Mouse (Mus musculus) intestine, embryonic 14.5 days (tissue): ENCODE results near the gene Acyp1. TPM values are rescaled to one million over a fixed set of nuclear protein-coding genes. Genes with fewer than 3 reads are reported as not detected.
A peak's percentile ranks its signal among the peaks of the same experiment; 100 is the strongest.
"Not testable (repeated sequence)": the region's sequence is repeated elsewhere in the genome, so short reads cannot be mapped to it uniquely, and the experiment has no call there.

Experiments used
- ATAC-seq: fragments of 200-750 bp; cut with Nextera tagmentation; replicated peaks from 2 replicates; pipeline ENCODE4 v1.8.0; 2017; ENCODE audit warnings: low read depth, moderate number of reproducible peaks, moderate TSS enrichment, moderate library complexity; ENCODE audit not compliant: low FRiP score, low TSS enrichment
- DNase-seq: peaks from one replicate; pipeline ENCODE4 v3.0.0-alpha.2; 2018; ENCODE audit warnings: low spot score
- H3K27ac ChIP-seq: fragments of 300-500 bp; sonication (generic); 2 replicates; pipeline ENCODE4 v1.5.1; 2014; ENCODE audit warnings: low read depth, mild to moderate bottlenecking, control low read depth
- H3K27me3 ChIP-seq: fragments of 300-500 bp; sonication (generic); replicated peaks from 2 replicates; pipeline ENCODE4 v1.6.1; 2014; ENCODE audit warnings: low read length, control low read depth; ENCODE audit not compliant: control insufficient read depth, insufficient read depth
- H3K36me3 ChIP-seq: fragments of 300-500 bp; sonication (generic); 2 replicates; pipeline ENCODE4 v1.6.1; 2014; ENCODE audit warnings: low read length, control low read depth; ENCODE audit not compliant: control insufficient read depth, insufficient read depth
- H3K4me1 ChIP-seq: fragments of 300-500 bp; sonication (generic); replicated peaks from 2 replicates; pipeline ENCODE4 v1.6.1; 2014; ENCODE audit warnings: low read length, control low read depth, mixed read lengths; ENCODE audit not compliant: control insufficient read depth, insufficient read depth
- H3K4me2 ChIP-seq: fragments of 300-500 bp; sonication (generic); 2 replicates; pipeline ENCODE4 v1.6.1; 2014; ENCODE audit warnings: low read length
- H3K4me3 ChIP-seq: fragments of 300-500 bp; sonication (generic); 2 replicates; pipeline ENCODE4 v1.5.1; 2014; ENCODE audit warnings: low read depth, low read length, control low read depth, mixed read lengths
- H3K9ac ChIP-seq: fragments of 300-500 bp; sonication (generic); 2 replicates; pipeline ENCODE4 v1.6.1; 2014; ENCODE audit warnings: mild to moderate bottlenecking, low read length
- H3K9me3 ChIP-seq: fragments of 300-500 bp; sonication (generic); 2 replicates; pipeline ENCODE4 v1.6.1; 2016; ENCODE audit warnings: low read length, control low read depth; ENCODE audit not compliant: control insufficient read depth
- WGBS: fragments of 180-500 bp; shearing (Covaris S2); extraction: QIAGEN DNeasy Blood & Tissue Kit; methylation state at CpG from one replicate; pipeline ENCODE4 v1.1.7; 2014; 5-methylcytosine and 5-hydroxymethylcytosine counted together
- polyA plus RNA-seq: library from polyadenylated mRNA; unstranded; fragments of >200 nt; fragmentation: Nextera tagmentation; extraction: Ambion mirVana; gene quantifications from 2 replicates; pipeline ENCODE4 v1.2.1, GENCODE M21; 2014

Gene Acyp1
- polyA plus RNA-seq, 1 experiment from 2014 or later: 52.7 TPM

GRCm38 (mm10) chr12:85289157-85290000 is 1.1 kb upstream of the Acyp1 start:
- Histone ChIP-seq H3K27ac (peak overlapping the region; percentile 81), H3K9ac (peak overlapping the region; percentile 42), H3K36me3 (no peaks in the 10 kb centered on the region), H3K4me1 (peaks cover 11% of the 10 kb centered on the region), H3K4me2 (peak overlapping the region; percentile 84), H3K4me3 (peak overlapping the region; percentile 41), H3K9me3 (peaks cover 9% of the 10 kb centered on the region), H3K27me3 (no peaks in the 10 kb centered on the region)
- whole genome bisulfite sequencing: 38% methylated on average over 24 of the region's 24 CpGs
- DNase-seq (peak; percentile 66), ATAC-seq (peak; percentile 5; the same call in 1 of the 2 replicates)

- Histone ChIP-seq H3K4me3 (peak within 1 kb of the TSS; percentile 41), H3K27ac (peak within 1 kb of the TSS; percentile 81), H3K9ac (peak within 1 kb of the TSS; percentile 59), H3K27me3 (no peaks in the 10 kb centered on the region), H3K4me1 (peaks cover 11% of the 10 kb centered on the region), H3K36me3 (no peaks in the 10 kb centered on the region), H3K9me3 (0 out of 2 replicates have a peak, but pooled peaks cover 3% of the 10 kb centered on the region), H3K4me2 (peak within 1 kb of the TSS; percentile 84)
- WGBS: 4% methylated on average over 29 of the region's 31 CpGs
- peak; percentile 88 for ATAC-seq
- DNase-seq: peak; percentile 87
Observed at GRCm38 (mm10) chr12:85288486-85289156, 383 bp upstream of the Acyp1 start, which contains the start of gene Zc2hc1c. Gene Zc2hc1c, plus strand, starts transcription at chr12:85288591.

GRCm38 (mm10) chr12:85286941-85287340 is 1.3 kb downstream of the Acyp1 start:
- WGBS: 31% methylated on average over 5 of the region's 5 CpGs
- no peak overlapping the region for H3K9ac ChIP-seq
- no peak for ATAC-seq
- H3K27ac ChIP-seq: no peak overlapping the region
- no peak overlapping the region for H3K4me3 ChIP-seq
- no peak overlapping the region for H3K4me2 ChIP-seq
- H3K36me3 ChIP-seq: no peaks in the 10 kb centered on the region
- DNase-seq: no peak
- H3K9me3 ChIP-seq: no peaks in the 10 kb centered on the region
- H3K4me1 ChIP-seq: peaks cover 11% of the 10 kb centered on the region
- no peaks in the 10 kb centered on the region for H3K27me3 ChIP-seq

GRCm38 (mm10) chr12:85284996-85285395 is 3.2 kb downstream of the Acyp1 start:
- Histone ChIP-seq H3K4me1 (peaks cover 14% of the 10 kb centered on the region), H3K27me3 (no peaks in the 10 kb centered on the region), H3K36me3 (no peaks in the 10 kb centered on the region), H3K4me3 (no peak overlapping the region), H3K27ac (no peak overlapping the region), H3K9me3 (no peaks in the 10 kb centered on the region), H3K9ac (no peak overlapping the region), H3K4me2 (no peak overlapping the region)
- ATAC-seq: no peak
- WGBS: 96% methylated on average over 4 of the region's 4 CpGs
- DNase-seq: no peak

GRCm38 (mm10) chr12:85284331-85284730 is 3.9 kb downstream of the Acyp1 start:
- Histone ChIP-seq H3K4me1 (peaks cover 14% of the 10 kb centered on the region), H3K9ac (no peak overlapping the region), H3K4me2 (no peak overlapping the region), H3K27me3 (no peaks in the 10 kb centered on the region), H3K27ac (no peak overlapping the region), H3K4me3 (no peak overlapping the region), H3K9me3 (no peaks in the 10 kb centered on the region), H3K36me3 (no peaks in the 10 kb centered on the region)
- WGBS: 70% methylated on average over 8 of the region's 8 CpGs
- DNase-seq: no peak
- no peak for ATAC-seq

- H3K9me3 ChIP-seq, H3K27me3 ChIP-seq, H3K4me3 ChIP-seq, H3K27ac ChIP-seq, ATAC-seq, H3K4me2 ChIP-seq, DNase-seq, H3K4me1 ChIP-seq, H3K9ac ChIP-seq, H3K36me3 ChIP-seq: not testable (repeated sequence)
- 100% methylated on average over 1 of the region's 4 CpGs for WGBS
Observed at GRCm38 (mm10) chr12:85281756-85282155, 6.5 kb downstream of the Acyp1 start.

- 59% methylated on average over 12 of the region's 12 CpGs for WGBS
- H3K4me1 ChIP-seq: peaks cover 2% of the 10 kb centered on the region; the same call in 1 of the 2 replicates
- no peak for DNase-seq
- H3K36me3 ChIP-seq: no peaks in the 10 kb centered on the region
- H3K9ac ChIP-seq: no peak overlapping the region
- 0 out of 2 replicates have a peak, but pooled peaks have one; percentile 10 for ATAC-seq
- peak overlapping the region; percentile 63 for H3K4me2 ChIP-seq
- no peak overlapping the region for H3K27ac ChIP-seq
- H3K4me3 ChIP-seq: 0 out of 2 replicates have a peak overlapping the region, but pooled peaks have one; percentile 82
- no peaks in the 10 kb centered on the region for H3K9me3 ChIP-seq
- H3K27me3 ChIP-seq: no peaks in the 10 kb centered on the region
Observed at GRCm38 (mm10) chr12:85280845-85281651, 7.2 kb downstream of the Acyp1 start.
